Mouse (Mus musculus) myocyte (in vitro differentiated cells): ENCODE data around the gene Plek.

Source experiments
- POLR2AphosphoS2 ChIP-seq: IDR thresholded peaks from one replicate; pipeline ENCODE4 v1.6.1; 2011; ENCODE audit warnings: low read depth, control low read depth; ENCODE audit not compliant: insufficient read length
- TCF3 ChIP-seq: IDR thresholded peaks from one replicate; pipeline ENCODE4 v1.6.1; 2011; ENCODE audit warnings: low read depth, control low read depth; ENCODE audit not compliant: insufficient read length

DNA sequence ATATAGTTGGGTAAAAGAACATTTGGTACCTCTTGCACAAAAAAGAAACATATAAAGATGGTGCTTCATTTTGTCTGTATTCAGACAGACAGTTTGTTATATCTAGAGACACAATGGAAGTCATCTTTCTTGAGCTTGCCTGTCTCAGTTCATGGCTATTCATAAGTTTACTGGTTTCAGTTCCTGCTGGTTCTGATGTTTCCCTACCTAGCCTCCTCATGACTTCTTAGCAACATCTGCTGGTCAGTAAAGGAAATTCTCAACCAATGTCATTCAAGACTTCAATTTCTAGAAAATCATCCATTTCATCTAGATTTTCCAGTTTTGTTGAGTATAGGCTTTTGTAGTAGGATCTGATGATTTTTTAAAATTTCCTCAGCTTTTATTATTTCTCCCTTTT is 39.2 kb downstream of the Plek start:
- TF ChIP-seq POLR2AphosphoS2 = no peak
- TF ChIP-seq TCF3 = no peak
